Mouse (Mus musculus): ENCODE data around the gene Per3.
"Not testable (repeated sequence)": the region's sequence is repeated elsewhere in the genome, so short reads cannot be mapped to it uniquely, and the experiment has no call there.

The Per3 gene

GRCm38 (mm10) chr4:151024152-151024551, 20.3 kb downstream of the Per3 start:
- DNase-seq: peak; percentile 35

- DNase-seq: not testable (repeated sequence)
Measured at GRCm38 (mm10) chr4:151017356-151017755, 27.1 kb downstream of the Per3 start.

- no peak for DNase-seq
Measured at GRCm38 (mm10) chr4:151015946-151016345, 28.5 kb downstream of the Per3 start.

- no peak for DNase-seq
Measured at GRCm38 (mm10) chr4:151010316-151010715, 34.1 kb downstream of the Per3 start.

GRCm38 (mm10) chr4:151006945-151007344, 37.5 kb downstream of the Per3 start:
- DNase-seq: peak; percentile 61

- no peak for DNase-seq
Measured at GRCm38 (mm10) chr4:151005656-151006318, 38.7 kb downstream of the Per3 start.

GRCm38 (mm10) chr4:151001397-151001796, 43.1 kb downstream of the Per3 start:
- DNase-seq: no peak

GRCm38 (mm10) chr4:150998626-150999025, 45.8 kb downstream of the Per3 start:
- no peak for DNase-seq

- DNase-seq: no peak
Measured at GRCm38 (mm10) chr4:150996797-150997196, 47.7 kb downstream of the Per3 start, which contains the start of gene Uts2. TSS of gene Uts2 (plus strand) at chr4:150997097.

GRCm38 (mm10) chr4:150990148-150990547, 54.3 kb downstream of the Per3 start:
- peak; percentile 28 for DNase-seq

- no peak for DNase-seq
Measured at GRCm38 (mm10) chr4:150980153-150980552, 64.3 kb downstream of the Per3 start.

GRCm38 (mm10) chr4:150979455-150979854, 65.0 kb downstream of the Per3 start:
- no peak for DNase-seq

GRCm38 (mm10) chr4:150978156-150978910, 66.1 kb downstream of the Per3 start:
- no peak for DNase-seq

- no peak for DNase-seq
Measured at GRCm38 (mm10) chr4:150975145-150975544, 69.3 kb downstream of the Per3 start.

GRCm38 (mm10) chr4:150973264-150973663, 71.2 kb downstream of the Per3 start:
- no peak for DNase-seq

GRCm38 (mm10) chr4:150968956-150969355, 75.5 kb downstream of the Per3 start:
- no peak for DNase-seq

GRCm38 (mm10) chr4:150966556-150966955, 77.9 kb downstream of the Per3 start:
- peak; percentile 64 for DNase-seq

GRCm38 (mm10) chr4:150965555-150965951, 78.9 kb downstream of the Per3 start:
- DNase-seq: no peak

GRCm38 (mm10) chr4:150964635-150965554, 79.6 kb downstream of the Per3 start:
- peak; percentile 83 for DNase-seq

- no peak for DNase-seq
Measured at GRCm38 (mm10) chr4:150963711-150964110, 80.8 kb downstream of the Per3 start.

- DNase-seq: no peak
Measured at GRCm38 (mm10) chr4:150962231-150962630, 82.2 kb downstream of the Per3 start.

GRCm38 (mm10) chr4:150958536-150958935, 85.9 kb downstream of the Per3 start:
- DNase-seq: no peak

- DNase-seq: no peak
Measured at GRCm38 (mm10) chr4:150957106-150957458, 87.4 kb downstream of the Per3 start.

All from liver (tissue).